Mouse (Mus musculus) mouse embryonic stem cell (cell line): ENCODE results near the gene B3gat3.

Experiments used
- in situ Hi-C, 2 experiments: fragments of 300-500 bp; cut with MboI; formaldehyde crosslinking; loops; 1 replicate in 1 of 2; 3 replicates in 1 of 2; pipeline ENCODE4 v1.14.3; 2019 to 2020; ENCODE audit warnings: low sequenced_read_pairs in 2 of 2, low pct_unique_long_range_greater_than_20kb in 1 of 2, mixed read lengths in 1 of 2; ENCODE audit not compliant: unreplicated experiment in 1 of 2

The B3gat3 gene

GRCm38 (mm10) chr19:8920073-8920736, at the start of gene B3gat3:
Gene B3gat3, plus strand, starts transcription at chr19:8920374.
- in situ Hi-C loops = no loop called here

GRCm38 (mm10) chr19:8870381-8870780, 49.8 kb upstream of the B3gat3 start:
- in situ Hi-C loops = loop anchor here in 1 of 2 experiments (25.0 kb wide), 1 partner anchor 967 kb away; the partner anchor contains the start of gene Scgb2a2

GRCm38 (mm10) chr19:8870838-8871237, 49.3 kb upstream of the B3gat3 start:
- in situ Hi-C loops = loop anchor here in 1 of 2 experiments (25.0 kb wide), 1 partner anchor 966 kb away; the partner anchor contains the start of gene Scgb2a2

DNA sequence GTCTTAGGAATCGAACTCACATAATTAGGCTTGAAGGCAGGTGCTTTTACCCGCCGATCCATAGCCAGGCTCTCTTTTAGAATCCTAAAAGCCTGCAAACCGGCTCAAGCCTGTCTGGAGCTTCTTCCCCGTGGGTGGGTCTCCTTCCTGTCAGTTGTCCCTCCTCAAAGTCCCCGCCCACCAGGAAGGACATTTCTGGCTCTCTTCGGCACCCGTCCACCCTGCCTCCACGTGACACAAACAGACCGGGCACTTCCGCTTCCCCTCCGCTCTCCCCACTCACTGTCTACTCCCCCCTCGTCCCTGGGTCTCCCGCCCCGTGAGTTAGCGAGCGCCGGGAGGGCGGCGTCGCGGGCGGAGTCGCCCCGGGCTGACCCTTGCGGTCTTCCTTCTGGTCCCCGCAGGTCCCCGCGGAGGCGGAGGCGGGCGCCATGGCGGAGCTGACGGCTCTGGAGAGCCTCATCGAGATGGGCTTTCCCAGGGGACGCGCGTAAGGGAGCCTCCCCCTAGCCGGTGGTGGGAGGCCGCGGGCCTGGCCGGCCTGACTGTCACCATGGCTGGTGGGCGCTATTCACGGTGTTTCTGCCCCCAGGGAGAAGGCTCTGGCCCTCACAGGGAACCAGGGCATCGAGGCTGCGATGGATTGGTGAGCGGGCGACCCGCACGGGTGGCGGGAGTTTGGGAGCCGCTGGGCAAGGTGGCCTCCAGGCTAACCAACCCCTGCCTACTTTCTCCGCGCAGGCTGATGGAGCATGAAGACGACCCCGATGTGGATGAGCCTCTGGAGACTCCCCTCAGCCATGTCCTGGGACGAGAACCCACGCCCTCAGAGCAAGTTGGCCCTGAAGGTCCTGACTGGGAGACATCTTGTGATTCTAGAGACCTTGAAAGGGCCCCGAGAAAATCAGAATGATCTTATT, 48.6 kb upstream of the B3gat3 start, which contains the start of gene Ubxn1:
Ubxn1 (plus strand) TSS at position 230 of the 920 bp plus-strand sequence.
- in situ Hi-C loops = loop anchor here in 1 of 2 experiments (25.0 kb wide), 1 partner anchor 966 kb away; the partner anchor contains the start of gene Scgb2a2

- in situ Hi-C loops = loop anchor here in 1 of 2 experiments (25.0 kb wide), 1 partner anchor 965 kb away; the partner anchor contains the start of gene Scgb2a2
These were observed 47.8 kb upstream of the B3gat3 start for GRCm38 (mm10) chr19:8872266-8872840.

DNA sequence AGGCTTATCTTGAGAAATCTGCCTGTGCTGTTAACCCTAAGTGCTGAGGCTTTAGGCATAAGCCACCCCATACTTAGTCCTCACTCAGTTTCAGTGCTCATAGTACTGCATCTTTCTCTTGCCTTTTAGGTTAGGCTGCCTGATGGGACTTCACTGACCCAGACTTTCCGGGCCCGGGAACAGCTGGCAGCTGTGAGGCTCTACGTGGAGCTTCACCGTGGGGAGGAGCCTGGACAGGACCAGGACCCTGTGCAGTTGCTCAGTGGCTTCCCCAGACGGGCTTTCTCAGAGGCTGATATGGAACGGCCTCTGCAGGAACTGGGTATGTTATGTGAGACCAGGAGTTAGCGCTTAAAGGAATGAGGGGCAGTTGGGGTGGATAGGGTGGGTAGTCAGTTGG, 45.1 kb upstream of the B3gat3 start:
- in situ Hi-C loops = no loop called here

DNA sequence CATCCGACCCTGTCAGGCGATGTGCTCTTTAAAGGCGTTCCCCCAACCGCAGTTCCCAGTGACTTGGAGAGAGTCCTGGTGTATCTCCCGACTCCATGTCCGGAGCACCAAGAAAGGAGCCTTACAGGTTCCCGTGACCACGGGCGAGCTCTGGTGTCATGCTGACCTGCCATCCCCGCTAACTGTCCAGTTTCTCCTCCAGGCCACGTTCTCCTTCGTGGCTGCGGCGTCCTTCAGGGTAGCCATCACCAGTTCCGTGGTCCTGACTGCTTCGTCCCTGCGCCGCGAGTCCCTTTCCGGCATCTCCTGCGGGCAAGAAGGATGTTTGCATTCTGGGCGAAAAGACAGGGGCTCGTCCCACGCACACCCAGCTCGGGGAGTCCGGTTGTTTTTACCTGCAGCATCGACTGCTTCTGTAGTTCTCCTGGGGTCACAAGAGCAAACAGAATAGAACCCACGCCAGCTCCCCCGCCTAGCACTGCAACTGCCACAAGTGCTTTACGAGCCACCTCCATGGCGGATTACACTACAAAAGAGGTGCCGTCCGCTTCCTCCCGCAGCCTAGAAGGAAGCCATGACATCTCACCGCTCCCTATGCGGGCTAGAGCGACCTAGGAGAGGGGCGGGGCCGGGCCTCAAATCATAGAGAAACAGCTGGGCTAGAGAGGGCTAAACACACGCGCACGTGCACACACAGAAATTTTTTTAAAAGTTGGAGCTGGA, 39.7 kb upstream of the B3gat3 start, which contains the start of gene Uqcc3:
Uqcc3 (minus strand) TSS at position 613 of the 723 bp plus-strand sequence.
- in situ Hi-C loops = no loop called here

GRCm38 (mm10) chr19:8881034-8881392, 39.2 kb upstream of the B3gat3 start:
- in situ Hi-C loops = no loop called here

DNA sequence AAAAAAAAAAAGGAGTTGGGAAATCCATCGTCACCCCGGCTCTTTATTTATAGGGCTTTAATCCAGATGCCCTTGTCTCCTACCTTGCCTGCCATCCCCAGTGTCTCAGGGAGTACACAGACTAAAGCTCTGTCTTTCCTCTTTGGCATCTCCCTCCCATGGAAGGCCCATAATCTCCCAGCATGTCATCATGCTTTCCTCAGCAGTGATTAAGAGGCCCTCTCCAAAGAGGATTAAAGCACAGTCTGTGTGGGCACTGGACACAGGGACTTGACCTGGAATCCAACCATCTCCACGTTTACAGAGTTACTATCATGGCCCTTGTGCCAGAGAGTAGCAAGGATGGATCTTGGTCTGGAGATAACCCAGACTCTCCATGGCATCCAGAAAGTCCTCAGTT, 36.6 kb upstream of the B3gat3 start, which contains the start of the genes Lbhd1 and Gm49403:
Lbhd1 (plus strand) TSS at position 117 of the 400 bp plus-strand sequence.
Gm49403 (plus strand) TSS at position 315 of the 400 bp plus-strand sequence.
- in situ Hi-C loops = no loop called here

DNA sequence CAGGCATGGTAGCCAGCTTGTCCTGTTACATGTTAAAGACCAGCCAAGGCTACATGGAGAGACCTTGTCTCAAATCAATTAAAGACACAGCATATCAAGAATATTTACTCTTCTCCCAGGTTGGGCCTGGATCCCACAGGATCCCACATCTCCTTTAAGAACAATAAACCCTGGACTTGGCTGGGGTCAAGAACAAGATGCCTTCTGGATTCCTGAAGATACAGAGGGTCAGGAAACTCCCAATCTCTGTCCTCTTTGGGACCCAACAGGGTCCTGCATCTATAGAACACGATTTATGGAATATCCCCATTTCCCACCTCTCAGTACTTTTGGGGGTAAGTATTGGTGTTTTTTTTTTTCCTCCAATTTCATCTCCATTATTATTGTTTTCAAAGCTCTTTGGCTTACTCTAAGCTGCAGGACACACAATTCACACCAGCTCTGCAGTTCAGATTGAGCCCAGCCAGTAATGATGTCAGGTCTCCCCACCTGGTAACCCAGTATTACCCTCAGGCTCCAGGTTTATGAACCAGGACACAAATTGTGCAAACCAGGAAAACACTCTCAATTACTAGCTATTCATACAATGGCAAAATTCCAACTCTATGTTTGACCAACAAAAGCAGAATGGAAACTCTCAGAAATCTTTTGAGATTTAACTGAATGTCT, 33.1 kb upstream of the B3gat3 start:
- in situ Hi-C loops = no loop called here

DNA sequence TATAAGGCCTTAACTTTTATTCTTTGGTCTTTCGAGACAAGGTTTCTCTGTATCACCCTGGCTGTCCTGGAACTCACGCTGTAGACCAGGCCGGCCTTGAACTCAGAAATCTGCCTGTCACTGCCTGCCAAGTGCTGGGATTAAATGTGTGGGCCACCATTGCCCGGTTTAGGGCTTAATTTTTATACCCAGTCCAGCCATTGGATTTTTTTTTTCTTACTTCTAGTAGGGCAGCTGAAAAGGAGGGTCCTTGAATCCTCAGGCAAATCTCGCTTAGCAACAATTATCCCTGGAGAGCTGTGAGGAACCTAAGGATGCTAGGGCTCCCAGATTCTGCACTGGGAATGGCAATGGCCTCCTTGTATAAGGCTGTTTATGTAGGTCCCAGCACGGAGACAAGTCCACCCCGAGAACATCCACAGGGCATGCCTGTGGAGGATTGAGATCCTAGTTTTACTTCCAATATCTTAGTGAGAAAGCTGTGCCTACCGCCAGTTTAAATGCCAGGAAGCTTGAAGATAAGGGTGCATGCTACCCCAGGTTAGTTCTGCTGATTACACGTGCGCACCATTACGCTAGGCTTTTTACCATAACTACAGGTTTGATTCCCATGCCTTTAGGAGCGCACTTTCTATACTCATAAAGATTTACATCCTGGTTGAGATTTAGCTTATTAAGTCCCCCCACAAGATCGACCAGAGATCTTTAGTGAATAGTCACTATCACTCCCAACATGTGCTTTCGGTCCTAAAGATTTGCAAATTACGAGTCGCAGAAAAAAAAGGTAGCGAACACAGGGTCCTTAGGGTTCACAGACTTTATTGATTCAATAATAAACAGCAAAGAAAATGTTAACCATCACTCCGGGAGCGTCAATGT, 32.4 kb upstream of the B3gat3 start:
- in situ Hi-C loops = no loop called here

DNA sequence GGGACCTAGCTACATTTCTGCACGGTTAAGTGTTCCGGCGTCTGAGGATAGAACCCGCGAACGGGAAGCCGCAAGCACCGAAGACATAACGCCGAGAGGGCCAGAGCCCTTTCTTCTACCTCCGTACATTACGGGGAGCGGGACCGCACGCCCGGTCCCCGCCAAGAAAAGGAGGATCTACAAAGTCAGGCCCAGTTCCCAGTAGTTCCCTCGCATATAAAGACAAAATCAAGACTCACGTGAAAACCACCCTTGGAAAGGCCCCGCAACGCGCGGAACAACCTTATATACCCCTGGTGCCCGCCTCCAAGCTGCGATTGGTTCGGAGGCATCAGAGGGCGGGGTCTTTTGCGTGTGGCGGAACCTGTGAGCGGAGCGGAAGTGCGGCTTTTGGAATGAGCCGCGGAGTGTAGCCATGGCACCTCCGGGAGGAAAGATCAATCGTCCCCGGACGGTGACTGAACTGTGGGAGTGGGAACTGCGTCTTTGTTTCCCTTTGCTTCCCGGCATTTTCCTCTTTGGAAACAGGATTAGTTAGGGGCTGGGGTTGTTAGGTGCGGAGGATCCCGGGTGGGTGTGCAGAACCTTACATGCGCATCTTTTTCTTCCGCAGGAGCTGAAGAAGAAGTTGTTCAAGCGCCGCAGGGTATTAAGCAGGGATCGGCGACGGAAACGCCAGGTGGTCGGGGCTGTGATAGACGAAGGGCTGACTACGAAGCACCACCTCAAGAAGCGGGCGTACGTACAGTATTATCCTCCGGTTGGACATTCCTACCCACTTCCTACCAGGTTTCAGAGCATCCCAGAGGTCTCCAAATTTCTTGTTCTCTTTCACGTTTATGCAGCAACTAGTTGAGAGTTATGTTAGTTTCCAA, 31.4 kb upstream of the B3gat3 start, which contains the start of the genes 1810009A15Rik and Gm49416:
1810009A15Rik (plus strand) TSS at position 343 of the 875 bp plus-strand sequence.
Gm49416 (plus strand) TSS at position 416 of the 875 bp plus-strand sequence.
- in situ Hi-C loops = no loop called here

DNA sequence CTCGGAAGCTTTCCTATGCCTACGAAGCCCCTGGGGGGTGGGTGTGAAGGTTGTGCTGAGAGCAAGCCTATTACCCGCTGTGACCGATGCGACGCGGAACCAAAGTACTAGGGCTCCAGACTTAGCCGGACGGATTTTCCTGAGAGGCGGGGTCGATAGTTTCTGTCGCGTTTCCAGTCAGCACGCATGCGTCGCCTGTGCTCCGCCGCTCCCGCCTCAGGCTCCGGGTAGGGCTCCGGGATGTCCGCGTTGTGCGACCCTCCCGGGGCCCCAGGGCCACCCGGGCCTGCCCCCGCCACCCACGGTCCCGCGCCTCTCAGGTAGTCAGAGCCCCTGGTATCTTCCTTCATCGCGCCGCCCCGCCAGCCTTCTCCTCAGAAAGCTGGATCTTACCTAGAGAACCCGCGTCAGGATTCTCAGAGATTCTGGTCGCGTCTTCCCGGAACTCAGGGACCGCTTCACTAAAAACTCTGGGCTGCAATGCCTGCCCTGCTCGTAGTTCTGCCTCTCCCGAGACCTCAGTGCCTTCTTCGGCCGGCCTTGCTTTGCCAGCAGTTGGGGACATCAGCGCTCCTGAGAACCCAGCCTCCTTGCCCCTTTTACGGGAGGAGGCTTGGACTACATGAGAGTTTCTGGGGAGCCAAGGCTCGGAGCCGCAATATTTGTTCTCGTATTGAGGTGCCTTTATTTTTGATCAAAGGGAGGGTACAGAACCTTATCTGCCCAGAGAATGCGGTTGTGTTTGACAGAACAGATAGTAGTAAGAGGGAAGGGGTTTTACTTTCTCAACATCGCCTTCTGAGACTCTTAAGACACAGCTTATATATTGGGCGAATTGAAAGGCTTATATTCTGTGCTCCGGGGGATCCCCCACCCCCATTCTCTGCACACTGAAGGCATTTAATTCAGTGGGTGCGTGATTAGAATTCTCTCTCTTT, 27.1 kb upstream of the B3gat3 start, which contains the start of gene Ints5:
Ints5 (plus strand) TSS at position 177 of the 938 bp plus-strand sequence.
- in situ Hi-C loops = no loop called here

DNA sequence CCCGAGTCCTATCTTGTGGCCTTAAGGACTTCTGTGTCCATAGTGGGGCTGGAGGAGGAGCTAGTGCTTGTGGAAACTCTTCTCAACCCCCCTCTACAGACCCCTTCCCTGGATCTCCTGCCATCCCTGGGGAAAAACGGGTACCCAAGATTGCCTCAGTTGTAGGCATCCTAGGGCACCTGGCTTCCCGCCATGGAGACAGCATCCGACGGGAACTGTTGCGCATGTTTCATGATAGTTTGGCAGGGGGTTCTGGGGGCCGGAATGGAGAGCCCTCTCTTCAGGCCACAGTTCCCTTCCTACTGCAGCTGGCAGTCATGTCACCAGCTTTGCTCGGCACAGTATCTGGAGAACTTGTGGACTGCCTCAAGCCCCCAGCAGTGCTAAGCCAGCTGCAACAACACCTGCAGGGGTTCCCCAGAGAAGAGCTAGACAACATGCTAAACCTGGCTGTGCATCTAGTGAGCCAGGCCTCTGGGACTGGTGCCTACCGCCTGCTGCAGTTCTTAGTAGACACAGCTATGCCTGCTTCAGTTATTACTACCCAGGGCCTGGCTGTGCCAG, 24.7 kb upstream of the B3gat3 start:
- in situ Hi-C loops = no loop called here
